Mouse (Mus musculus): Measurements from ENCODE around the gene Onecut3.

Onecut3 gene

DNA sequence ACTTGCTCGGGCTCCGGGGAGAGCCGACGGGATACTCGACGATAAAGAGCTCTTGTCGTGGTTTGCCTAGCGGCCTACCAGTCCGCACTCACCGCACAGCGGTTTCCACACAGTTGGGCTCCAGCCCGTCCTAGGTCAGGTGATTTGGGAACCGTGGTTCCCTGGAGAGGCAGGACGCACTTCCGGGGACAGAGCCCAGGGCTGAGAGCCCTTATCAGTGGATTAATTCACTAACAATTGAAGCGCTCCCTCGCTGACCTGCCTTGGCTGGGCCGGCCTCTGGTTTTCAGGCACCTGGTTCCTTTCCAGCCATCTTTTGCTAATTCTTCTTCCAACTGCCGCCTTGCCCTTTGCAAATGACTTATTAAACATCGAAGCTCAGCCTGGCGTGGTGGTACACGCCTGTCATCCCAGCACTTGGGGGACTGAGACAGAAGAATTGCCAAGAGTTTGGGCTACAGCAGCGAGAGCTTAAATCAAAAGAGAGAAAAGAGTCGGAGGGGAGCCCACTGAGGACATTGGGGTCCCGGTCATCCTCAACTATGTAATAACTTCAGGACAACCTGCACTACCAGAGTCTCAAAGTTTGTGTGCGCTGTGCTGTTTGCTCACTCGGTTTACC lies 9.1 kb downstream of the Onecut3 start:
- DNase-seq (ENCODE audit: low spot score in 2 of 2) = no peak

DNA sequence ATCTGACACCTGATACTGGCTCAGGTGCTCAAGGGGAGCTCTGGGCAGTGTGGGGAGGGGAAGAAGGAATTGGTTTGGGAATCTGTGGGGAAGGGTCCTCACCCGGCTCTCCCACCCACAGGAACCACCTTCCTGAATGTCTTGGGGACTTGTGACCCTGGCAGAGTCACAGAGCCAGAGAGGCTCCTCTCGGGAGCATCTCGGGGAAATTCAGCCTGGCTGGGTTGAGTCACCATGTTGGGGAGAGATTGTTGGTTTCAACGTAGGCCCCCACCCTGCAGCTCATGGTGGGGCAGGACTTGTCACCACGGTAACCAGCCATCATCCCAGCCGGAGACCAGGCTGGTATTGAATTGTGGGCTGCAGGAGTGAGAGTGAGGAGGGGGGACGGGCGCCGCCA lies 10.1 kb downstream of the Onecut3 start:
- DNase-seq (ENCODE audit: low spot score in 2 of 2) = no peak

DNA sequence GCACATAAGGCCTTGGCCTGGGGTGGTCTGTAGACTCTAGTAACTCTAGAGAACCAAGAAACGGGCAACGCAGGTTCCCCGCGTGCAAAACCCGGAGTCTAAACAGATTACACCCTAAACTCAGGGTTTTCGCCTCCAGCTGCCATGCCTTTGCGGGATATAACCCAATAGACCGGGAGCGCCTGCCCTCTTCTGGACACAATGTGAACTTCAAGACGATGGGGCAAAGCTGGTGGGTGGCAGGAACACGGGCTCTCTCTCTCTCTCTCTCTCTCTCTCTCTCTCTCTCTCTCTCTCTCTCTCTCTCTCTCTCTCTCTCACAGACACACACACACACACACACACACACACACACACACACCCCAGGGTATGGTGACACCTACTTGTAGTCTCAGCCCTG lies 11.6 kb downstream of the Onecut3 start:
- DNase-seq (ENCODE audit: low spot score in 2 of 2) = peak; percentile 62 to 63

DNA sequence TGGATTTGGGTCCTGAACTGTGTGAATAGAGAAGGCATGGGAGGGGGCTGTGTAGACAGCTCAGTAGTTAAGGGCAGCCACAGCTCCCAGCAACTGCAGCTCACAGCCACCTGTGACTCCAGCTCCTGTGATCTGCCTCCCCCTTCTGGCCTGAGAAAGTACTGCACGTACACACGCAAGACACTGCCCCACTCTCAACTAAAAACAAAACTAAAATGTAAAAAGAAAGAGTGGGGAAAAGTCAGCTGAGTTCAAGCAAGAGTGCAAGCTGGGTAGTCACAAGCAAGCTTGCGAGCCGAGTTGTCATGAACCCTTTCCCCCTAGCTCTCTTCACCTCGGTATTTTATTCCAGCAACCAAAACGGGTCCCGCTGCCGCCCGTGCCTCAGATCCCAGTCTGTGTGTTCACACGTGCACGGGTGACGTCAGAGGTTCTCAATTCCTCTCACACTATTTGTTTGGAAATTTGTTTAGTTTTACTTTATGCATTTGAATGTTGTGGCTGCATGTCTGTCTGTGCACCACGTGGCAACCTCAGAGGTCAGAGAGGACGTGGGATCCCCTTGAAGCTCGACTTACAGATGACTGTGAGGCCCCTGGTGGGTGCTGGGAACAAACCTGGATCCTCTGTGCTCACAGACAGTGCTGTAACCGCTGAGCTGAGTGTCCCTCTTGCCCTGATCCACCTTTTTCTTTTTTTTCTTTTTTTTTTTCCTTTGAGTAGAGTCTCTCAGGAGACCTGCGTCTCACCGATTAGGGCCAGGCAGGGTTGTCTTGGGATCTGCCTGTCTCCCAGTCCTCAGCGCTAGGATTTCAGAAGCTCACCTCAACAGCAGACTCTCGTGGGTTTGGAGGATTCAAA lies 15.0 kb downstream of the Onecut3 start:
- peak; percentile 71 to 84 for DNase-seq (ENCODE audit: low spot score in 2 of 2)

DNA sequence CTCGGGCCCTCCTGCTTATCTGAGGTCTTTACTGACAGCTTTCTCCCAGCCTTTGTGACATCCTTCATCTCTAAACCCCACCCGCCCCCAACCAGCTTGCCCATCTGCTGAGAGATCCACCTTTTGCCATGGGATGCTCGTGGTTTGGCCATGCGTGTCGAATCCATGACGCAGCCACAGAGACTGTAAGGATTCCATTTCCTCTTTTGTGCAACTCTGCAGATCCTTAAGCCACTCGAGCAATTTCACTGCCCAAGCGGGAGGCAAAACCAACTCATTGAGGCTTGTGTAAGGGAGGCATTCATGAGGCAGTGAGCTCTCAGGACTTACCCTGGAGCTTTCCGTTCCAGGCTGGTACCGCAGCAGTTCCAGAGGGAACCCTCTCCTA lies 15.6 kb downstream of the Onecut3 start:
- DNase-seq (ENCODE audit: low spot score in 2 of 2) = no peak

DNA sequence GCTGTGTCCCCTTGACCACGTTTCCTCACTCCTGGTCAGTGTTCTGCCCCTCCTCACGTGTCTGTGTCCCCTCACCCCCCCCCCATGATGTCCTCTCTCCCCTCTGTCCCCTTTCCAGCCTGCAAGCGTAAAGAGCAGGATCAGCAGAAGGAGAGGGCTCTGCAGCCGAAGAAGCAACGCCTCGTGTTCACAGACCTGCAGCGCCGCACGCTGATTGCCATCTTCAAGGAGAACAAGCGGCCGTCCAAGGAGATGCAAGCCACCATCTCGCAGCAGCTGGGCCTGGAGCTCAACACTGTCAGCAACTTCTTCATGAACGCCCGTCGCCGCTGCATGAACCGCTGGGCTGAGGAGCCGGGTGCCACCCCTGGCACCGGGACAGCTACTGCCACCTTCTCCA lies 19.1 kb downstream of the Onecut3 start:
- DNase-seq (ENCODE audit: low spot score in 2 of 2) = no peak

DNA sequence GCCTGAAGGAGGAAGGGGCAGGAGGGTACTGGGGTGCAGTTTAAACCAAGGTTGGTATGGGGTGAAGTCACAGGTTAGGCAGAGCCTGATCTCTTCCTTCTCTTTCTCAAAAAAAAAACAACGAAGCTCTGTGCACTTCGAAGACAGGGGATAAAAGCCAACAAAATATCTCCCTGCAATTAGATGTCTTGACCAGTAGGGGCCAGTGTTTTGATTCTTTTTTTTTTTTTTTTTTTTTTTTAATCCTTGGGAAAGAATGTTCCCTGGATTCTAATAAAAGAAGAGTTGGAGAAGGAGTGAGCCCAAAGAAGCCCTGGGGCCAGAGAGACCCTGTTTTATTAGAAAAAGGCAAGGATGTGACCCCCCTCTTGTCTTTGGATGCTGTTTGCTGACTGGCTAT lies 24.7 kb downstream of the Onecut3 start:
- DNase-seq (ENCODE audit: low spot score in 2 of 2) = no peak

DNA sequence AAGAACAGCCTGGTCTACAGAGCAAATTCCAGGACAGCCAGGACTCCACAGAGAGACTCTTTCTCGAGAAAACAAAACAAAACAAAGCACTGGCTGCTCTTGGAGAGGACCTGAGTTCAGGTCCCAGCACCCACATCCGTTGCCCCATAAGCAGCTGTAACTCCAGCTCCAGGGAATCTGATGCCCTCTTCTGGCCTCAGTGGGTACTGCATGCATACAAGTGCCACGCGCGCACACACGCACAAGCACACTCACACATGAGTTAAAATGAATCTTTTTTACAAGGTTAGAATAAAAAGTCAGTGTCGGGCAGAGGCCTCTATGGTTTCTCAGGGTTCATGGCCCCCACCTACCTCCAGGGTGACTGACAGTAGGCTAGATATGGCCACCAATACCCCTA lies 28.7 kb downstream of the Onecut3 start:
- DNase-seq (ENCODE audit: low spot score in 2 of 2) = no peak

DNA sequence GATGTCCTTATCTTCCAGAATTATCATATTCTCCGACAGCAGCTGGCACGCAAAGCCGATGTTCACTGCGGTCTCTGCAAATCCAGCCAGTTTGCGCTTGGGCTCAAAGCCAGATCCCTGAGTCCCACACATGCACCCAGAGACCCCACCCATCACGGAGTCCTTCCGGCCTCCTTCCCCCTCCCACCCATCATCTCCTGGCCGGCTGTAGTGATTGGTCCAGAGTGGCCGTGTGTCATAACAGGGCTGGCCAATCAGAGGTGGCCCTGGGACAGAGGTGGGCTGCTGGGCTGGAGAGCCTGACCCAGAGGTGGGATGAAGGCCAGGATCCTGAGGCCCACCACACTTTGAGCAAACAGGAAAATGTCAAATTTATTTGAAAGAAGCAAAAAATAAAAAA lies 31.5 kb downstream of the Onecut3 start:
- DNase-seq (ENCODE audit: low spot score in 2 of 2) = peak in 1 of 2 experiments; percentile 25

DNA sequence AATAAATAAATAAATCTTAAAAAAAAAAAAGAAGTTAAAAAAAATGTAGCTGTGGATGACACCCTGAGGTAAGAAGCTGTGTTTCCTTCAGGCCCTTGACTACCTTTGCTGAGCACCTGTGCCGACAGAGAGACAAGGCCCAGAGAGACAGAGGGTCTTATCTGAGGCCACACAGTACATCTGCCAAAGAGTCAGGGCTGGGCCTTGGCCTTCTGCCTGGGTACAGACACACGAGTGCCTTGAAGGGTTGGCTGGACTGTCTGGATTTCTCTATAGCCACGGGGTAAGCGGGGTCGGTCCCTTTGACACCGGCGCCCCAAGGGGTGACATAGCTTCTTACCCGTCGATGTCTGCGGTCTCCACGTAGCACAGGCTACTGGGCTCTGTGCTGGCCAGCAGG lies 38.1 kb downstream of the Onecut3 start:
- no peak for DNase-seq (ENCODE audit: low spot score in 2 of 2)

DNA sequence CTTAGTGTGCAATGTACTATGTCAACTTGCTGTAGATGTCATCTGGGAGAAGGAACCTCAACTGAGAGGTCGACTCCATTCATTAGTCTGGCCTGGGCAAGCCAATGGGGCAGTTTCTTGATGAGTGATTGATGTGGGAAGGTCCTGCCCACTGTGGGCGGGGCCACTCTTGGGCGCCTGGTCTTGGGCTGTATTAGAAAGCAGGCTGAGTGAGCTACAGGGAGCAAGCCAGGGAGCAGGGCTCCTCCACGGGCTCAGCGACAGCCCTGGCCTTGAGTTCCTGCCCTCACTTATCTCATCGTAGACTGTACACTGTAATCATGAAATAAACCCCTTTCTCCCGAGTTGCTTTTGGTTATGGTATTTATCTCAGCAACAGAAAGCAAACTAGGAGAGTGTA lies 39.1 kb downstream of the Onecut3 start:
- no peak for DNase-seq (ENCODE audit: low spot score in 2 of 2)

DNA sequence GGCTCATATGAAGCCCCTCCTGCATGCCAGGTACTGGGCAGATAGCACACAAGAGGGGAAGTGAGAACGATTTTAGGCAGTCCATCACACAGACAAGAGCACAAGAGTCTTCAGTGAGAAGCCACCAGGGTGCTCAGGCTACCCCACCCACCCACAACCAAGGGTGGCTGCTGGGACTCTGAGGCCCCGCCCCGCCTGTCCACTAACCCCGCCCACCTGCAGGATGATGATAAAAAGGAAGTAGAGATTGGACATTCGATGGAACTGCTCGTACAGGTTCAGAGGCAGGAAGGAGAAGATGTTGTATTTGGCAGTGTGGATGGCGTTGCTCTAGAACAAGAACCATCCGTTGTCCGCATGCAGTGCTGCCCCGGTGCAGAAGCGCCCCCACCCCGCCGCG lies 40.4 kb downstream of the Onecut3 start:
- DNase-seq (ENCODE audit: low spot score in 2 of 2) = no peak

DNA sequence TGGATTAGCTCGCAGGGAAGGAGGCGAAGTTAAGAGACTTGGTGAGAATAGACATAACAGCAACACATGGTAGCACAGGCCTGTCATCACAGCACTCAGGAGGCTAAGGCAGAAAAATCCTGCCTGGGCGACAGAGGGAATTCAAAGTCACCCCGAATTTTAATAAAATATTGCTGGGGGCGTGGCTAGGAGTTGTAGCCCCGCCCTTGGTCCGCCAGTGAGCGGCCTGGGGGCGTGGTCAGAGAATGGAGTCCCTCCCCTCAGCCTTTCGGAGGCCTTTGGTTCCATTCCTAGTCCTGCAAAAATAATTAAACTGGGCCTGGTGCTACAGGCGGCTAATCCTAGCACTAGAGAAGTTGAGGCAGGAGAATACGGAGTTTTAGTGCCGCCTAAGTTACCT lies 41.1 kb downstream of the Onecut3 start:
- DNase-seq (ENCODE audit: low spot score in 2 of 2) = no peak

DNA sequence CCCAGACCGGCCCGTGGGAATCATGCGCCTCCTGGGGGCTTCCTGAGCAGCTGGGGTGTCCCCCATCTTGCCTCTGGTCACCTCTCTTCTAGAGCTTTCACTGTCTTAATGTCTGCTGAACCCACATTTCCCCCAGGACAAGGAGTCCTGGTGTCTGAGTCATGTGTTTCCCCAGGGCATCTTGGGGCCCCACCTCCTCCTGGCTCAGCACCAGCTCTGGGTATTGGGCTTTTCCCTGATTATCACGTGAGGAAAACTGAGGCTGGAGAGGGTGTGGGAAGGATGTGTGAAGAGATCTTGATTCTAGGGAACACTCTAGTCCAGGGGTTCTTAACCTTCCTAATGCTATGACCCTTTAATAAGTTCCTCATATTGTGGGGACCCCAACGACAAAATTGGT lies 43.5 kb downstream of the Onecut3 start:
- DNase-seq (ENCODE audit: low spot score in 2 of 2) = no peak

DNA sequence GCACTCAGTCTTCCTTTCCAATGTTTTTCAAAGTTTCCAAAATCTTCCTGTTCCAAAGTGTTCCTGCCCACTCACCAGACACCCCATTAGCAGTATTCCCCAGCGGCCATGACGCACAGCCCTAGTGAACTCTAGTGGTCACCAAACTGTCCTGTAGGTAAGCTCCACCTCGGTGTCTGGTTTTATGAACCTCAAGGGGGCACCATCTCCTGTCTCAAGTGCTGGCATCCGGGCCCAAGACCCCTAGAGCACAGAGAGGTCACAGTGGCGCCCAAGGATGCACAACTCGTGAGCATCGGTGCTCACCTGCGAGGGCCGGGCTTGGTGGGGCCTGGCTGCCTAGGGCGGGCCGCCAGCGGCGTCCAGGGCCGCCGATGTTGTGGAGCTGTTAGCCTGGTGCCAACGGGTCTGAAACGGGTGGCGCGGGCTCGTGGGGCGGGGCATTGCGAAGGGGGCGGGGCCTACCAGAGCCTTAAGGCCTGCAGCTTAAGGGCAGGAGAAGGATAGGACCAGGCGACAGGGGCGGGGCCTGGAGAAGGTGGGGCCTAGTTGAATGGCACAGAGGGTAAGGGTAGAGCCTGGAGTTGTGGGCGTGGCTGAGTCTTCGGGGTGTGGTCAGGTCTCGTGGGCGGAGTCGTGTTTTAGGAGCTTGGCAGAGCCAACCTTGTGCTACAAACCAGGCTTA lies 44.2 kb downstream of the Onecut3 start, which contains the start of gene Atp8b3:
TSS of gene Atp8b3 (minus strand) at position 415 of the 685 bp plus-strand sequence.
- peak in 1 of 2 experiments; percentile 35 for DNase-seq (ENCODE audit: low spot score in 2 of 2)

DNA sequence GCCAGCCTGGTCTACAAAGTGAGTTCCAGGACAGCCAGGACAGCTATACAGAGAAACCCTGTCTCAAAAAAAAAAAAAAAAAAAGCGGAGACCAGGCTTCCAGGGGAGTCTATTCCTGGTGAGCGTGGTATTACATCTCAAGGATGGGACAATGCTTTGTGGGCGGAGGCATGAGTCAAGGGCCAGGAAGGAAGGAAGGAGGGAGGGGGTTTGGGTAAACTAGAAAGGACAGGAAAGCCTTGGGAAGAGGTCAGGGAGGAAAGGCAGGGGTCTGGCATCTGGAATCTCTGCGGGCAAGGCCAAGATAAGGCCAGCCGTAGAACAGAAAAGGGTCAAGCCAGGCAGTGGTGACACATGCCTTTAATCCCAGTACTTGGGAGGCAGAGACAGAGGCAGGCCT lies 44.9 kb downstream of the Onecut3 start:
- DNase-seq (ENCODE audit: low spot score in 2 of 2) = no peak

DNA sequence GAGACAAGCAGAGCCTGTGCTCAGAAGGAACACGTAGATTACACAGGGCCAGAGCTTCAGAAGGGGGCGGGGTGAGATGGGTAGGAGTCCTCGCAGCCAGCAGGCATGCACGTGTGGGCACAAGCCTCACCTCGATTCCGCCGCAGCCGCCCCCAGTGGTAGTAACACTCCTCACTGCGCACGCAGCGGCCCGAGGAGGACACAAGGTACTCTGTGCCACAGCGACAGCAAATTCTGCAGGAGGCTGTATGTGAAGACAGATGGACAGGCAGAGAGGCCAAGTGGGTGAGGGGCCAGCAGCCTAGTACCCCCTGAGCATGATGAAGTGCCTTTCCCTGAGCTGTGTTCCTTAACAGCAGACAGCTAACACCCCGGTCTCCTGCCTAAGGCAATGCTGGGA lies 49.2 kb downstream of the Onecut3 start:
- no peak for DNase-seq (ENCODE audit: low spot score in 2 of 2)

DNA sequence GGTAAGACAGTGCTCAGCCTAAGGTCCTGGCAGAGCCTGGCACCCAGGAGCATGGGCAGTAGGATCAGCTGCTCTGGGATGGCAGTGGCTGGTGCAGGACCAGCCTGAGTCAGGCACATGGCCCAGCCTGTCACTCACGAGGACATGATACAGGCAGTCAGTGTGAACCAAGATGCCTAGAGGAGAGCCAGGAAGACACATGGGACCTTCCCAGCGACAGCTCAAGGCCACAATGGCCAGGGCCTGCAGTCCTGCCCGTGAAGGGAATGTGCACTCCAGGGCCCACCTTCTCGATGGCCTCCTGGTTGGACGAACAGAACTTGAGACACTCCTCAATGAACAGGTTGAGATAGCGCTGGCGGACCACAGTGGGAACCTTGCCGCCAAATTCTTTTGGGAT lies 51.0 kb downstream of the Onecut3 start:
- no peak for DNase-seq (ENCODE audit: low spot score in 2 of 2)

DNA sequence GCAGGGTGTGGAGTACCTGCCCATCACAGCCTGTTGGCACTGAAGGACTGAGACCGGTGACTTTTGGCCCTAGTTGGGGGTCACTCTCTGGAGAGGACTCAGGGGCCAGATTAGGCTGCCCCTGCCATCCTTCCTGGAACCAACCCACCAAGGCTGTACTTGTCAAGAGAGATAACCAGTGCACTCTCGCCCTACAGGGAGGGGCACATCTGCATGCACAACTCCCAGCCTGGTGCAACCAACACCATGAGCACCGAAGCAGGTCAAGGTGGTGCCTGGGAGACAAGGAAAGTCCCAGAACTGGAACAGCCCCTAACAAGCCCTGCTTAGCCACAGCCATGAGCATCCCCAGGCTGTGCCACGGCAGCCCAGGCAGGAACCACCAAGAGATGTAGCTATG lies 52.3 kb downstream of the Onecut3 start:
- no peak for DNase-seq (ENCODE audit: low spot score in 2 of 2)

DNA sequence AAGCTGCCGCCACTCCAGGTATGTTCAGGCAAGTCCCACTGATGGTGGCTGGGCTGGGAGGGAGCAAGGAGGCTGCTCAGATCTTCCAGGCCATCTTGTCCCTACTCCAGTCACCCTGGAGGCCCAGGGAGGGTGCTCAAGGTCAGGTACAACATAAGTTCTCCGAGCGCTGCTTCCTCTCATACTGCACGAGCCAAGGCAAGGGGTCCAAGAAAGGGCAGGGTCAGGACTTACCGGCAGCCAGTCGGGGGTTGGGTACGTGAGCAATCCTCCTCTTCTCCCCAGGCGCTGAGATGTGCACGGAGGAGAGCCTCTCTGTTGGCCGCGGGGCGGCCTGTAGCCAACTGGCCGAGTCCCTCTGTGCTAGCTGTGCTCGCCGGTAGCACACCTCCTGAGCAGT lies 52.9 kb downstream of the Onecut3 start:
- no peak for DNase-seq (ENCODE audit: low spot score in 2 of 2)

DNA sequence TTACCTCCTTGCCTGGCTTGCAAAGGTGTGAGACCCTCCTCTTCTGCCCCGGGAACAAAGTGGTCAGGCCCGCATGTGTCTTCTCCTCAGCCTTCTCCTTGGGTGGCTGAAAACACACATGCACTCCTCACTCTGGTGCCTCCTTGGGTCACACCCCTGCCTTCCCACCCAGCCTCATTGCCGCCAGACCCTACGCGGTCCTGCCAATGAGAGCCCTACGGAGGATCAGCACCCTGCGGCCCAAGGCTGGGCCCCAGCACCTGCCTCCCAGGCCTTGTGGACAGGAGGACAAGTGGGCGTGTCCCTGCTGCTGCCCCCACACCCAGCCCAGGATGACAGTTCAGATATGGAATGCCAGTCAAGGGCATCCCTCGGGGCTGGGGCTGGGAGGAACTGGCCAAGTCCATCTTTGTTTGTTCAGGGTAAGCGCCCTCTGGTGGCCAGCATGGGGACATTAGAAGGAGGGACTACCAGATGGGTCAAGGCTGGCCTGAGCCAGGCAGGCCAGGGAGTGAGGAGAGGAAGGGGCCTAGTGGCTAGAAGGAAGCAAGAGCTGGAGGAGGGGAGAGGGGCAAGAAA lies 53.9 kb downstream of the Onecut3 start:
- peak; percentile 61 to 77 for DNase-seq (ENCODE audit: low spot score in 2 of 2)

DNA sequence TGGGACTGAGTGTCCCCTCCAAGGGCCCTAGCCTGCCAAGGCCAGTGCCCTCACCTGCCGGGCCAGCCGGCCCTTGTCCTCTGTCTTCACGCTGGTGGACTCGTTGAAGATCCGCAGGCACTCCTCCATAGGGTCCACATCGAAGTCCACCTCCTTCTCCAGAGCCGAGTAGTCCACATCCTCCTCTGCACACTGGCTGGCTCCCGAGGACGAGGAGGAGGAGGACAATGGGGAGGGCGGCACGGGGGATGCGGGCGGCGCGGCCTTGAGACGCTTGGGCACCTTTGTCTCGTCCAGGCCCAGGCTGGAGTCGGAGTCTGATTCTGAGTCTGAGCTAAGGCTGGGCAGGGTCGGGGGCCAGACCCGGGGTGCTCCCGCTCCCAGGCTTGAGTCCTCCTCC lies 54.6 kb downstream of the Onecut3 start:
- DNase-seq (ENCODE audit: low spot score in 2 of 2) = no peak

Measured in cerebellum, postnatal 4 days (tissue).